In the genomic region with DNA sequence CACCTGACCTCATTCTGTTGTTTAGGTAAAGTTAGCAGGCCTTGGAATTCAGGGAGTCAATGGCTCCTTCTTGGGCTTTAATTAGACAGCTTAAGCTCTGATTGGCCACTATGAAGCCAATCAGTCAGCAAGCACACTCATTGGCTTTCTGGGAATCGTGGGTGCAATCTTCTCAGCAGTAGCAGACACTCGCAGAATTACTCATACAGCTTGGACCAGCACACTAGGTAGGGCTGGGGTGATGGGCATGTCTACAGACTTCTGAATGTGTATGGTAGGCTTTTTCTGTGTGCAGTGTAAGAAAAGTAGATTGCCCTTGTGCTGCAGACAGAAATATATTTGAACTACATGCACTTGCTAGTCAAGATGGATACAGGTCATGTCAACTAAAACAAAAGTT, we compare ENCODE assay signal across 32 mouse cellular contexts.
"Had no signal": no experiment of that assay in that cellular context is flagged by ENCODE, and none has a peak within 500 bp of the region (broad histone marks: within the 10 kb centered on the region; RNA-seq: fewer than 3 reads in every experiment).

No protein-coding gene starts in this region.

- DNase-seq: heart, postnatal 10 days; heart, postnatal 14 days; heart, postnatal 36 days; heart, postnatal 4 days; kidney, adult 11 months; kidney, adult 18-20 months; kidney, adult 2 months; kidney, adult 8-10 months; kidney, adult 9 months; kidney, postnatal 10 days; kidney, postnatal 14 days; kidney, postnatal 25 days; kidney, postnatal 36 days; kidney, postnatal 4 days; layer of hippocampus, adult 9-11 months; layer of hippocampus, postnatal 36 days had no signal

- H3K4me3 ChIP-seq: heart, embryonic 10.5 days; heart, embryonic 12.5 days; heart, embryonic 13.5 days; heart, embryonic 15.5 days; hindbrain, embryonic 10.5 days; hindbrain, embryonic 12.5 days; hindbrain, embryonic 13.5 days; hindbrain, embryonic 15.5 days; intestine, embryonic 15.5 days; kidney, embryonic 15.5 days; layer of hippocampus, adult 2 months; left cerebral cortex, adult 2 months had no signal

- H3K36me3 ChIP-seq: heart, embryonic 10.5 days; heart, embryonic 12.5 days; heart, embryonic 13.5 days; heart, embryonic 15.5 days; hindbrain, embryonic 10.5 days; hindbrain, embryonic 12.5 days; hindbrain, embryonic 13.5 days; hindbrain, embryonic 15.5 days; intestine, embryonic 15.5 days; kidney, embryonic 15.5 days had no signal

- H3K4me2 ChIP-seq: heart, embryonic 11.5 days; heart, embryonic 12.5 days; heart, embryonic 13.5 days; heart, embryonic 15.5 days; hindbrain, embryonic 12.5 days; hindbrain, embryonic 13.5 days; hindbrain, embryonic 14.5 days; hindbrain, embryonic 15.5 days; intestine, embryonic 15.5 days; kidney, embryonic 15.5 days had no signal

- H3K27ac ChIP-seq: heart, embryonic 10.5 days; heart, embryonic 13.5 days; heart, embryonic 15.5 days; hindbrain, embryonic 10.5 days; hindbrain, embryonic 12.5 days; hindbrain, embryonic 13.5 days; hindbrain, embryonic 14.5 days; hindbrain, embryonic 15.5 days; hindbrain, postnatal 0 days; intestine, embryonic 15.5 days; kidney, embryonic 15.5 days; kidney, postnatal 0 days; layer of hippocampus, adult 2 months; left cerebral cortex, adult 2 months had no signal

- H3K9me3 ChIP-seq: heart, embryonic 10.5 days; heart, embryonic 13.5 days; heart, embryonic 15.5 days; hindbrain, embryonic 10.5 days; hindbrain, embryonic 12.5 days; hindbrain, embryonic 13.5 days; hindbrain, embryonic 15.5 days; intestine, embryonic 15.5 days; kidney, embryonic 15.5 days had no signal

- H3K4me1 ChIP-seq: heart, embryonic 12.5 days; heart, embryonic 13.5 days; heart, embryonic 15.5 days; hindbrain, embryonic 10.5 days; hindbrain, embryonic 12.5 days; hindbrain, embryonic 13.5 days; hindbrain, embryonic 15.5 days; intestine, embryonic 15.5 days; kidney, embryonic 15.5 days had no signal

- H3K27me3 ChIP-seq: heart, embryonic 12.5 days; heart, embryonic 13.5 days; heart, embryonic 15.5 days; hindbrain, embryonic 12.5 days; hindbrain, embryonic 15.5 days; intestine, embryonic 15.5 days had no signal

- H3K9ac ChIP-seq: heart, embryonic 12.5 days; heart, embryonic 13.5 days; heart, embryonic 15.5 days; hindbrain, embryonic 12.5 days; hindbrain, embryonic 13.5 days; hindbrain, embryonic 14.5 days; hindbrain, embryonic 15.5 days; intestine, embryonic 15.5 days; kidney, embryonic 15.5 days had no signal
